In genomic region chr1:186682606-186683005, GRCm38 (mm10) we compare ENCODE assay signal across 12 mouse cellular contexts. TPM values are rescaled to one million over a fixed set of nuclear protein-coding genes. Genes with fewer than 3 reads are reported as not detected.
DNase-seq lines count a peak whose midpoint lies in the region; ATAC-seq lines count a peak whose summit lies in the region.
"Had no signal": no experiment of that assay in that cellular context is flagged by ENCODE, and none has a peak within 500 bp of the region (broad histone marks: within the 10 kb centered on the region; RNA-seq: fewer than 3 reads in every experiment).

No protein-coding gene starts in this region.

- H3K4me1 ChIP-seq in limb, embryonic 13.5 days, result peaks cover 61% of the 10 kb centered on the region

- WGBS in limb, embryonic 13.5 days, result 37% methylated on average over 7 of the region's 7 CpGs

- H3K4me2 ChIP-seq in limb, embryonic 13.5 days (replicated peaks), result no peak overlapping the region

- peak; percentile 57 for ATAC-seq in limb, embryonic 13.5 days (ENCODE audit: low FRiP score, low read depth)
- no peak for ATAC-seq in CD4-positive, CD25-positive, alpha-beta regulatory T cell, adult 4 months
- ATAC-seq: forebrain, embryonic 16.5 days; hindbrain, embryonic 16.5 days had no signal

- DNase-seq in embryo, embryonic 10 days (ENCODE audit: low spot score), result peak; percentile 35
- DNase-seq in embryo, embryonic 9.5 days (ENCODE audit: extremely low spot score), result no peak
- peak; percentile 39 for DNase-seq in layer of hippocampus, adult 11-12 months (ENCODE audit: low spot score)
- no peak for DNase-seq in layer of hippocampus, adult 8-10 months (ENCODE audit: low spot score in 2 of 2)
- peak; percentile 48 for DNase-seq in embryo, embryonic 10.5 days (ENCODE audit: low spot score)
- no peak for DNase-seq in spleen, adult 18-20 months
- DNase-seq: cerebellum, postnatal 36 days; midbrain, embryonic 14.5 days had no signal

- H3K27me3 ChIP-seq in limb, embryonic 13.5 days, result no peaks in the 10 kb centered on the region

- no peaks in the 10 kb centered on the region for H3K9me3 ChIP-seq in limb, embryonic 13.5 days

- no peak overlapping the region for H3K27ac ChIP-seq in limb, embryonic 13.5 days

- H3K36me3 ChIP-seq in limb, embryonic 13.5 days, result peaks cover 7% of the 10 kb centered on the region

- no peak overlapping the region for H3K4me3 ChIP-seq in limb, embryonic 13.5 days

- H3K9ac ChIP-seq in limb, embryonic 13.5 days, result no peak overlapping the region

RNA-seq across cellular contexts. Expression of gene Tgfb2, which starts 23.2 kb away (rescaled TPM):
- 10 to 100 TPM; 23.8 to 32.4 (median 26.5) TPM for total RNA-seq in layer of hippocampus, adult 8-10 months (2022)
- 101 and 106 TPM in 2 replicates for polyA plus RNA-seq in limb, embryonic 13.5 days (2015; fragmentation: Nextera tagmentation; extraction: Ambion mirVana)
- under 1 TPM; 0.08 to 0.51 TPM for polyA plus RNA-seq in CD4-positive, CD25-positive, alpha-beta regulatory T cell, adult 4 months (2017; shearing (Covaris generic))

Comparison
In these comparisons a context has a peak if more than half of its experiments do, and no peak if none do; other contexts are left out.
1. DNase-seq: peak in embryo, embryonic 10 days (single experiment), layer of hippocampus, adult 11-12 months (single experiment) and embryo, embryonic 10.5 days (single experiment); none in embryo, embryonic 9.5 days (single experiment), layer of hippocampus, adult 8-10 months (0 of 2) and spleen, adult 18-20 months (0 of 2).
2. RNA of gene Tgfb2, which starts 23.2 kb away (polyA plus RNA-seq): 101 to 106 TPM in limb, embryonic 13.5 days; 0.08 to 0.51 TPM in CD4-positive, CD25-positive, alpha-beta regulatory T cell, adult 4 months; every median in the first group is over 10 times any median in the second.